Mouse (Mus musculus) CH12.LX (cell line): ENCODE results near the gene Mmp20. TPM values are rescaled to one million over a fixed set of nuclear protein-coding genes. Genes with fewer than 3 reads are reported as not detected.

Experiments used
- DNase-seq: peaks from one replicate; pipeline ENCODE4 v3.0.0-alpha.2; 2013; ENCODE audit errors: extremely low read depth
- H3K27ac ChIP-seq: 2 replicates; pipeline ENCODE4 v1.5.1; 2012; ENCODE audit warnings: low read depth, mild to moderate bottlenecking, control low read depth, moderate library complexity; ENCODE audit not compliant: insufficient read depth
- H3K27me3 ChIP-seq: replicated peaks from 2 replicates; pipeline ENCODE3; 2012; ENCODE audit warnings: inconsistent platforms
- H3K36me3 ChIP-seq, 2 experiments: replicated peaks in 1 of 2; 2 replicates each; pipeline versions ENCODE3 to v1.6.1; 2012; ENCODE audit warnings: inconsistent platforms in 1 of 2, low read length in 1 of 2, mild to moderate bottlenecking in 1 of 2, mixed read lengths in 1 of 2, moderate library complexity in 1 of 2; ENCODE audit not compliant: control insufficient read depth in 1 of 2, insufficient read depth in 1 of 2
- H3K4me1 ChIP-seq, 2 experiments: 2 replicates each; pipeline ENCODE4 v1.6.1; 2012; ENCODE audit warnings: inconsistent platforms in 1 of 2, moderate library complexity in 1 of 2; ENCODE audit not compliant: insufficient read depth in 2 of 2, control insufficient read depth in 1 of 2
- H3K4me2 ChIP-seq: 2 replicates; pipeline ENCODE4 v1.6.1; 2012; ENCODE audit warnings: low read depth, mild to moderate bottlenecking, control low read depth; ENCODE audit not compliant: poor library complexity, insufficient read depth, severe bottlenecking
- H3K4me3 ChIP-seq, 3 experiments: fragments of 150-350 bp in 1 of 3; sonication (generic) in 1 of 3; replicated peaks in 1 of 3; 2 replicates each; pipeline versions ENCODE3 to v1.5.1; 2011 to 2012; ENCODE audit warnings: low read depth in 2 of 3, low read length in 2 of 3, mild to moderate bottlenecking in 2 of 3, moderate library complexity in 2 of 3, control low read depth in 1 of 3, improper control_type of control experiment in 1 of 3, inconsistent platforms in 1 of 3, mixed read lengths in 1 of 3; ENCODE audit not compliant: poor library complexity in 1 of 3
- H3K79me2 ChIP-seq: replicated peaks from 2 replicates; pipeline ENCODE4 v1.6.1; 2012; ENCODE audit warnings: mild to moderate bottlenecking, moderate library complexity; ENCODE audit not compliant: control insufficient read depth, poor library complexity, insufficient read depth, severe bottlenecking; ENCODE audit errors: extremely low read depth
- H3K9ac ChIP-seq: 2 replicates; pipeline ENCODE4 v1.6.1; 2012; ENCODE audit warnings: low read depth, mild to moderate bottlenecking, control low read depth, moderate library complexity; ENCODE audit not compliant: insufficient read depth
- H3K9me3 ChIP-seq: replicated peaks from 2 replicates; pipeline ENCODE3; 2012; ENCODE audit warnings: low read length, inconsistent platforms, mixed read lengths
- BHLHE40 ChIP-seq: IDR thresholded peaks from 2 replicates; pipeline ENCODE4 v1.6.1; 2011; ENCODE audit warnings: mild to moderate bottlenecking, low read depth, low read length, improper control_type of control experiment
- CHD2 ChIP-seq: IDR thresholded peaks from 2 replicates; pipeline ENCODE4 v1.6.1; 2011; ENCODE audit warnings: low read length, improper control_type of control experiment
- CTCF ChIP-seq, 2 experiments: IDR thresholded peaks in 1 of 2; conservative IDR thresholded peaks in 1 of 2; 2 replicates each; pipeline ENCODE4 v1.5.1; 2011 to 2012; ENCODE audit warnings: low read depth in 2 of 2, low read length in 2 of 2, improper control_type of control experiment in 1 of 2, inconsistent platforms in 1 of 2, mild to moderate bottlenecking in 1 of 2, moderate library complexity in 1 of 2
- ELF1 ChIP-seq: IDR thresholded peaks from 2 replicates; pipeline ENCODE4 v1.6.1; 2014; ENCODE audit warnings: low read depth, mild to moderate bottlenecking, inconsistent platforms, low read length, improper control_type of control experiment
- EP300 ChIP-seq: IDR thresholded peaks from 2 replicates; pipeline ENCODE4 v1.6.1; 2011; ENCODE audit warnings: low read length, improper control_type of control experiment
- ETS1 ChIP-seq: conservative IDR thresholded peaks from 2 replicates; pipeline ENCODE4 v1.6.1; 2012; ENCODE audit warnings: low read depth, mild to moderate bottlenecking, inconsistent platforms, low read length, improper control_type of control experiment, moderate library complexity
- HCFC1 ChIP-seq: IDR thresholded peaks from 2 replicates; pipeline ENCODE4 v1.6.1; 2012; ENCODE audit warnings: low read depth, mild to moderate bottlenecking, inconsistent platforms, low read length, improper control_type of control experiment
- IRF4 ChIP-seq: IDR thresholded peaks from 2 replicates; pipeline ENCODE4 v1.6.1; 2014; ENCODE audit warnings: low read depth, mild to moderate bottlenecking, inconsistent platforms, low read length, improper control_type of control experiment
- KAT2A ChIP-seq: IDR thresholded peaks from 2 replicates; pipeline ENCODE4 v1.6.1; 2012; ENCODE audit warnings: low read length, improper control_type of control experiment, inconsistent platforms; ENCODE audit not compliant: insufficient replicate concordance
- MAFK ChIP-seq: IDR thresholded peaks from 2 replicates; pipeline ENCODE4 v1.6.1; 2011; ENCODE audit warnings: low read length, improper control_type of control experiment; ENCODE audit not compliant: insufficient replicate concordance
- MAX ChIP-seq: IDR thresholded peaks from 2 replicates; pipeline ENCODE4 v1.6.1; 2011; ENCODE audit warnings: low read length, improper control_type of control experiment
- MEF2A ChIP-seq: IDR thresholded peaks from 2 replicates; pipeline ENCODE4 v1.6.1; 2014; ENCODE audit warnings: low read depth, mild to moderate bottlenecking, inconsistent platforms, low read length, improper control_type of control experiment, borderline replicate concordance
- MXI1 ChIP-seq: IDR thresholded peaks from 2 replicates; pipeline ENCODE4 v1.6.1; 2011; ENCODE audit warnings: mild to moderate bottlenecking, low read depth, low read length, improper control_type of control experiment
- MYC ChIP-seq: IDR thresholded peaks from 2 replicates; pipeline ENCODE4 v1.6.1; 2011; ENCODE audit warnings: low read depth, mild to moderate bottlenecking, improper control_type of control experiment, low read length
- NELFE ChIP-seq: IDR thresholded peaks from 2 replicates; pipeline ENCODE4 v1.6.1; 2011; ENCODE audit warnings: low read depth, low read length, improper control_type of control experiment
- NRF1 ChIP-seq: IDR thresholded peaks from 2 replicates; pipeline ENCODE4 v1.6.1; 2014; ENCODE audit warnings: low read depth, mild to moderate bottlenecking, inconsistent platforms, low read length, improper control_type of control experiment, moderate library complexity
- RAD21 ChIP-seq: IDR thresholded peaks from 2 replicates; pipeline ENCODE4 v1.6.1; 2011; ENCODE audit warnings: low read depth, mild to moderate bottlenecking, low read length, improper control_type of control experiment, moderate library complexity
- TCF12 ChIP-seq: IDR thresholded peaks from 2 replicates; pipeline ENCODE4 v1.6.1; 2014; ENCODE audit warnings: low read depth, mild to moderate bottlenecking, inconsistent platforms, low read length, improper control_type of control experiment
- UBTF ChIP-seq: IDR thresholded peaks from 2 replicates; pipeline ENCODE4 v1.6.1; 2012; ENCODE audit warnings: low read depth, mild to moderate bottlenecking, inconsistent platforms, low read length, improper control_type of control experiment, moderate library complexity
- USF2 ChIP-seq: conservative IDR thresholded peaks from 2 replicates; pipeline ENCODE4 v1.6.1; 2011; ENCODE audit warnings: low read depth, low read length, improper control_type of control experiment
- ZMIZ1 ChIP-seq: IDR thresholded peaks from 2 replicates; pipeline ENCODE4 v1.6.1; 2012; ENCODE audit warnings: low read depth, mild to moderate bottlenecking, inconsistent platforms, low read length, improper control_type of control experiment
- dilution Hi-C: fragments of 300-500 bp; cut with MboI; formaldehyde crosslinking; loops from 2 replicates; pipeline ENCODE4 v1.14.3; 2020; ENCODE audit warnings: low sequenced_read_pairs; ENCODE audit not compliant: extremely low pct_unique_long_range_greater_than_20kb, extremely low pct_ligation_motif_present
- in situ Hi-C: fragments of 300-500 bp; cut with MboI; formaldehyde crosslinking; loops from 3 replicates; pipeline ENCODE4 v1.14.3; 2019; ENCODE audit warnings: low sequenced_read_pairs, low pct_ligation_motif_present, low pct_unique_long_range_greater_than_20kb, mixed read lengths
- polyA plus RNA-seq: library from polyadenylated mRNA; unstranded; fragments of >175 nt; gene quantifications from 2 replicates; pipeline ENCODE4 v1.2.1, GENCODE M21; 2012; ENCODE audit warnings: low read depth; ENCODE audit not compliant: insufficient read length
- total RNA-seq, 2 experiments: library from RNA; depleted of rRNA; stranded (reverse); fragments of 300-350 nt in 1 of 2; fragments of >200 nt in 1 of 2; gene quantifications; 2 replicates each; pipeline ENCODE4 v1.2.3; 2012 to 2014

Mmp20 gene
- total and polyA plus RNA-seq, 3 experiments = 0.04 to 0.11 TPM; not detected in 1

- in situ Hi-C loops = loop anchor here (10.0 kb wide), 1 partner anchor 291 kb away; no protein-coding TSS in a partner anchor
Measured at GRCm38 (mm10) chr9:7604005-7604404, 24.0 kb upstream of the Mmp20 start.

GRCm38 (mm10) chr9:7605638-7606037 is 22.4 kb upstream of the Mmp20 start:
- no peaks in the 10 kb centered on the region for H3K36me3 ChIP-seq
- no peak overlapping the region for H3K9ac ChIP-seq
- no peaks in the 10 kb centered on the region for H3K4me1 ChIP-seq
- no peaks in the 10 kb centered on the region for H3K79me2 ChIP-seq
- H3K9me3 ChIP-seq = peaks cover 3% of the 10 kb centered on the region
- TF ChIP-seq NELFE (no peak), MYC (no peak), CHD2 (no peak), CTCF (conservative IDR thresholded peaks at IDR 0.05 in 1 of 2, IDR thresholded peaks at IDR 0.05 in 1 of 2; ENCODE audit: low read depth in 2 of 2, low read length in 2 of 2) (no peak), TCF12 (no peak), MAFK (no peak), HCFC1 (no peak), KAT2A (no peak), ETS1 (no peak), UBTF (no peak), EP300 (no peak), IRF4 (no peak), MXI1 (no peak), MEF2A (no peak), NRF1 (no peak), USF2 (no peak)
- dilution Hi-C loops = no loop called here
- DNase-seq = no peak
- H3K4me2 ChIP-seq = no peak overlapping the region; the same call in 1 of the 2 replicates
- H3K27me3 ChIP-seq = no peaks in the 10 kb centered on the region
- in situ Hi-C loops = loop anchor here (10.0 kb wide), 1 partner anchor 289 kb away; no protein-coding TSS in a partner anchor
- no peak overlapping the region for H3K4me3 ChIP-seq
- H3K27ac ChIP-seq = no peak overlapping the region

More at GRCm38 (mm10) chr9:7604005-7604404, 24.0 kb upstream of the Mmp20 start:
- Histone ChIP-seq H3K4me3 (no peak overlapping the region), H3K4me2 (no peak overlapping the region), H3K9me3 (no peaks in the 10 kb centered on the region), H3K36me3 (no peaks in the 10 kb centered on the region), H3K79me2 (no peaks in the 10 kb centered on the region), H3K4me1 (no peaks in the 10 kb centered on the region), H3K9ac (no peak overlapping the region), H3K27me3 (no peaks in the 10 kb centered on the region), H3K27ac (no peak overlapping the region)
- TF ChIP-seq UBTF (no peak), IRF4 (no peak), MAFK (no peak), RAD21 (no peak), ELF1 (no peak), ZMIZ1 (no peak), CHD2 (no peak), MAX (no peak), BHLHE40 (no peak), TCF12 (no peak)
- no peak for DNase-seq
- dilution Hi-C loops = no loop called here
